Mouse (Mus musculus) left cerebral cortex, adult 11 months (tissue): ENCODE data around the gene Spred2.

Experiments
- DNase-seq: peaks from one replicate; pipeline ENCODE4 v3.0.0; 2022; ENCODE audit warnings: low spot score

Gene Spred2

DNA sequence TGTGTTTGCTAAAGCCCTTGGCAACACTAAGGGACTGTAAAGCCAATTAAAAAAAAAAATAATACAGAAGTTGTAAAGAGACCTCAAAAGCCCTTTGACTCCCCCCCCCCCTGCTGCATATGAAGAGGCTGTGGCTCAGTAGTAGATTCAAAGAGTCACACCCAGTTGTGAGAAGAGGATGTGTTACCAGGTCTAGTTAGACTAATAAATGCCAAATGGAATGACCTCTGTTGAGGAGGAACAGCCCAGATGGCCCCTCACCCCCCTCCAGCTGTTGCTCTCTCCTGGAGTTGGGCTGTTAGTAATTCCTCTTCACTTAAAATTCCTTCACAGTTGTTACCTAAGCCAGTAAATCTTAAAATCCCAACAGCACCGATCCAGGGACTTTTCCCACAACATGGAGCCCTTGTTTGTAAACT is 62.3 kb downstream of the Spred2 start:
- DNase-seq: no peak

DNA sequence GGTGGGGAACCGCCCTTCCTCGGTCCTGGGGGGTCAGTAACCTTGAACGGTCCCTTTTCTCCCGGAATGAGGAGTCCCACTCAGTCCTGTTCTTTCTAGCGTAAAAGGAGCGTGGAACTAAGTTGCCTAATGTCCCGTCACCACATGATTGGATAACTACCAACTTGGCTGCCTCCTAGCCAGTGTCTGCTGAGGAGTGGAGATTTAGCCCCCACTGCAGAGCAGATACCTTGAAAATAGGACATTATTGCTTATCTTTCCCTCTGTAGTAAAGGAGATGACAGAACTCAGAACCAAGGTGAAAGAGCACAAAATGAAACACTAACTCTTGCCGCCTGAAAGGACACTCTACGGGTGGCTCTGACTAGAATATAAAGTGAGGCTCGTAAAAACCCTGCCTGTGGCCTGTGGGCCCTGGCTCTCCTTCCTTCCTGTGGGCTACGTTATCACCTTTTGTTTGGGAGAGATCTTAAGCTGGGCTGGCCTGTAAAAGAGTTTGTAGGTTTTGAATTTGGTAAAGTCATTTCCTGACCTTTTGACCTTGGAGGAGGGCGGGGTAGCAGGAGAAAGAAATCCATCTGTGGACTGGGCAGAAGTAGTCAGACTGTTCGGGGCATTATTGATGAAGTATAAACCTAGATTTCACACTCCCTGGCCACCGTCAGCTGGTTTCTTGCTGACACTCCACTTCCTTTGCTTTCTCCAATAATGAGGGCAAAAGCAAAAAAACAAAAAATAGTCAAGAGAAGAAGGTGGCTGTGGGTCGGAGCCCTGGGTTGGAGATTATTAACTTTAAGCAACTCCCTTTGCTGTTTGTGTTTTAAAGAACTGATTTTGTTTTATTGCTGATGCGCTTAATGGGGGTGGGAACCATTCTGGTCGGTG is 62.9 kb downstream of the Spred2 start:
- no peak for DNase-seq

DNA sequence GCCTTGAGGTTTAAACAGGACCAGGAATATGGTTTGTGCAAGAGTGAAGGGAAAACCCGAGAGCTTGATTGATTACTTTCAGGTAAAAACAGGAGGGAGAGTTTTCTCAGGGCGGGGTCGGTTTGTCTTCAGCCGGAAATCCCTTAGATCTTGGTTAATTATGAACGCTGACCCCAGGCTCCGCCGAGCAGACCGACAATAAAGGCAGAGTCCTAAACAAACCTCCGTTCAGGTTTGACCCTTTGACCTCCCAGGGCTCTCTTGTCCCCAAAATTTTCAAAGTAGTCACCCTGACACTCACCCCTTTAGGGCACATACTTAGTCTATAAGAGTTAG is 63.5 kb downstream of the Spred2 start:
- no peak for DNase-seq

DNA sequence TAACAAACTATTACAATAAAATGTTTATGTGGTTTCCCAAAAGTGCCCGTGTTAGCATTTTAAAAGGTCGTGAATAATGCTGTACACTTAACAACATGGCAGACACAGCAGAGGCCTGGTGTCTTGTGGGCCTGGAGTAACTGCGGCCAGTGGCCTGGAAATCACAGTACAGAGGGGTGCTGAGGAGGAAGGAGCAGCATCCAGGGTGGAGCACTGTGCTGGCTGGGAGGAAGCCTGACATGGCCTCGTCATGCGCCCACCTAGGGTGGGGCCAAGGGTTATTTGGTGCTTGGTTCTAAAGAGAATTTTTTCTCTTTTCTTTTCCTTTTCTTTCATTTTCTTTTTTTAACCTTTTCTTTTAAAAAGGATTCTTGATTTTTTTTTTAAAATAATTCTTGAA is 64.0 kb downstream of the Spred2 start:
- DNase-seq: no peak

DNA sequence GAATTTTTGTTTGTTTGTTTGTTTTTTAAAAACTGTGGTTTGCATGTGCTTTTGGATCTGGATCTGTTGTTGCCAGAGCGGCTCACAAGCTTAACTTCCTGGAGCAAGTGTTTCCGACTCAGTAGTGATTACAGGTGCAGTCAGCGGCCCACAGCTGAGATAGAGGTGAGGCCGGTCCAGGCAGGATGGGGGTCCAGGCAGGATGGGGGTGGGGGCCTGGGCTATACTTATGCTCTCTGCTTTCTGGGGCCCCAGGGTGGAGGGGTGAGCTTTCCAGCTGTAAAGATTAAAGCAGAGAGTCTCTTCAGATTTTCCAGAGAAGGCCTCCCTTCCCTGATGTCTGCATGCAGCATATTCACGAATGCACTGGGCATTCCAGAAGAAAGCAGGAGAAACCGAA is 64.5 kb downstream of the Spred2 start:
- no peak for DNase-seq

DNA sequence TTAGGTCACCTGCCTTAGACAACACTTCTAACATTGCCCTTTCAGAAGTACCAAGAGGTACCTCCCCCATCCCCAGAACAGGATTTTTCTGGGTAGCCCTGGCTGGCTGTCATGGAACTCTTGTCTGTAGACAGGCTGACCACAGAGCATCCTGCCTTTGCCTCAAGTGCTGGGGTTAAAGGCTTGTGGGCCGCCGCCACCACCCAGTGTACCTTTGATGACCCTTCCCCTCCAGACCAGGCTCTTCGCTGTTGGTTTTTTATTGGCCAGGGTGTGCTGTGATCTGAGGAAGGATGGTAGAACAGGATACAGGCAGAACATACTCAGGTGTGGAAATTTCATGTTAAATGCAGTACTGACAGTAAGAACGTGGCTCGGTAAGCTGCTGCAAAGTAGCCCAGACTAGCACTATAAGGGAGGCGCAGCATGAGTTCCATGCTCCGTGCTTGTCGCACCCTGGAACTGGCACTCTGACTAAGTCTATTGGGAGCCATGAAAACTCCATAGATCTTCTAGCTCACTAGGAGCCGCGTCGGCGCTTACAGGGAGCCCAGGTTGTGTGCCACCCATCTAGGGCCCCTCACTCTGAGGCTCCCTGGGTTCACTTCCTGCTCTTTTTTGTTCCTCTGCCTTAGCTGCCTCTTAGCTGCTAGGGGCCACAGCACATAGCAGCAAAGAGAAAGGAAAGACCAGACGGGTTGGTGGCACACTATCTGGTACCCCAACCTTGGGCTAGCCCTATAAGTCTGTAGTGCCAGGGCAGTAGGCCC is 65.2 kb downstream of the Spred2 start:
- DNase-seq: no peak

DNA sequence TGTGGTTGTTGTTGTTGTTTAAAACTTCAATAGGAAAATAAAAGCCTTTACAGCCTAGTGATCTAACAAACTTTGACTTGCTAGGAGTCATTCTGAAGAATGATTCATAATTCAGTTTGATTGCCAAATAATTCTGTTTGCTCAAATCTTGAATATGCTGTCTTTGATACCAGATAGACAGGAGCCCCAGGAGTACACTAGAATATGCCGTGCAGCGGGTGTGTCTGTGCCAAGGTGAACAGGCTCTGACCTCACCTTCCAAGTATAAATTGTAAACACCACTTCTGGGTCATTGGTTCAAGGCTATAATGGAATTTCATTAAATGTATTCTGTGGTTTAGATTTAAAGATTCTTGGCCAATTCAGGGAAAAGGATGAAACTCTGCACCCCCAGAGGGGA is 66.6 kb downstream of the Spred2 start:
- DNase-seq: no peak

DNA sequence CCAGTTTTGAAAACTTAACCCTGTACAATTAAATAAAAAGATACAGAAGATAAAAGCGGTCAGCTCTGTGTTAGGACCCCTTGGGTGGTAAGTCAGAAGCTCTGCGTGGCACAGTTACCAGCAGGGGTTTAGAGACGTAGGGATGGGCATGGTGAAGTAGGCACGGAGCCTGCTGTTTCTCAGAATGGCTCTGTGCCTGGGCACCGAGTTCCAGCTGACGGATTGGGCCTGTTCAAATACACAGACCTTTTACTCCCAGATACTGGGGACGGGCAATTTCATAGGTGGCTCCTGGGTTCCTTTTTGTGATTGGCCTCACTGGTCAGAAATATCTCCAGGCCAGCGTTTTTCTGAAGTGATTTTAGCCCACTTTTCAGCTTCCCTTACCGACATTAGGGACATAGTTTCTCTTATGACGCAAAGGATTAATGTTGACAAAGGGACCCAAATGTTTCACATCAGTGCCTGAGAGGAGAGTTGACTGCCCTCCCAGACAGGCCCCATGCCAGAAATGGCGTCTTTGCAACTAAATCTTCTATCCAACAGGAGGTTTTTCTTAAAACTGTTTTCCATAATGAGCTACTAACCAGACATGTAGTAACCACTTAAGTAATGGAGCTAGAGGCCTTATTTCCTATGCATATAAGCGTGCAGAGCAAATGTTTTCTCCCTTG is 67.3 kb downstream of the Spred2 start:
- DNase-seq: no peak

DNA sequence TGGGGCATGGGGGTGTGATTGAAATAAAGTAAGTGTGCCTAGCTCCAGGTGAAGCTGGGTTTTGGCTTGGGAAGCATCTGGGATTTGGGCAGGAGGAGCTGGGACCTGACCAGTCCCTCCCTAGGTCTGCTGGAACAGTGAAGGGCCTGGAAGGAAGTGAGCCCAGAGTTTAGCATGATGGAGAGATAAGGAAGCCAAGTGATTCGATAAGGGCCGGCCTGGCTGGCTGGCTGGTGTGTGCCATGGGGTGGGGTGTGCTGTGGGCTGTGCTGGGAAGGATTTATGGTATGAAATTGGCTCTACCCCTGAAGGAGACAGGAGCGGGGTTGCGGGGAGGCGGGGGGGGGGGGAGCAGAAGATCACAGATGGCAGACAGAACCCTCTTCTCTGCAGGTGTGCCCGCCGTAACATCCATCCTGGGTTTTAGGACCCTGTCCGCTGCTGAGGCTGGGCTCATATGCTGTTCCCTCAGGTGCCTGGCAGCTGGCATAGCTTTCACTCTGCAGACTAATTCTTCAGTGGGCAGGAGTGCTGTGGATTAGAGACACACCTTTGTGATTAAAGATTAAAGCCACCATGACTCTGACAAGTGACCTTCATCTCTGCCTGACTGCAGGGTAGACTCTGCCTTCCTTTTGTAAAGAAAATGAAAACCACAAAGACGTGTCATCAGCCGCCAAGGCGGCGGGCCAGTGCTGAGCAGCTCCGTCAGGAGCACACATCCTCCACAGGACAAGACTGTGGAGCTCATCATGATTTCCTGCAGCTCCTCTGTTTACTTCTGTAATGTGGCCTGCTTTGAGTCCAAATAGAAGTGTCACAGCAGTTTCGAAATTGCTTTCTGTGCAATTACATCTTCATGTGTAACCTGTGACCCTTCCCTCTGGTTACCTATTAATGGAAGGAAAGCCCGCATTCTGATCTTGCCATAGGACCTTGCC is 68.4 kb downstream of the Spred2 start:
- DNase-seq: no peak

DNA sequence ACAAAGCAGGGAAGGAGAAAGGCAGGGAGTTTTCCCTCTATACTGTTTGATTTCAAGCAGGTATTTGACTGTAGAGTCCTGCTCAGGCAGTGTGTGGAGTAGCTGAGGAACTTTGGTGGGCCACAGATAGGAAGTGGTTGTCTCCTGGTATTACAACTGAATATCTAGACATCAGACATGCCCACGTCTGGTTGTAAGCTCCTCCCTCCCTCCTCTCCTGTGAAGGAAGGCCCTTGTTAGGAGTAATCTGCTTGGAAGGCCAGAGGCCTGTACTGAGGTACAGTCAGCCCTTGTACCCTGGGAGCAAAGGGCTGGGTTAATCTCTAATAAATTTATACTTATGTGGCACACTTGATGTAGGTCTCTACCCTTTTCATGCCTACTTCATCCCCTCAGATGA is 69.6 kb downstream of the Spred2 start:
- no peak for DNase-seq

DNA sequence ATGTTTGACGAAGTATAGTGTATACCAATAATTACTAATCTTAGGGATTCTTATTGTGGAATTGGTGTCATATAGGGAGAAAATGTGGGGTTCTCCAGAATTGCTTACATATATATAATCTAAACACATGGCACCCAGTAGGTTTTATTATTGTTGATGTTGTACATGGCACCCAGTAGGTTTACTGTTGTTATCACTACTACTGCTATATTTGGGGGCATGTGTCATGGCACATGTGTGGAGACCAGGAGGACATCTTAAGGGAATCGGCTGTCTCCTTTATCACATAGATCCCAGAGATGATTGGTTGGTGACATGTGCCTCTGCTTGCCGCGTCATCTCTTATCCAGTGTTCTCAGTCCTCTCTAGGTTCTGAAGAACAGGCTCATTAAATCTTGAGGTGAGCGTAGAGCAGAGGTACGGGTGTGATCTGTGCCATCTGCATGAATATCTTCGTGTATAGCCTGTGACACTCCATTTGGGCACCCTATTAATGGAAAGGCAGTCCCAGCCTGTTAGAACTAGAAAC is 70.2 kb downstream of the Spred2 start:
- DNase-seq: no peak

DNA sequence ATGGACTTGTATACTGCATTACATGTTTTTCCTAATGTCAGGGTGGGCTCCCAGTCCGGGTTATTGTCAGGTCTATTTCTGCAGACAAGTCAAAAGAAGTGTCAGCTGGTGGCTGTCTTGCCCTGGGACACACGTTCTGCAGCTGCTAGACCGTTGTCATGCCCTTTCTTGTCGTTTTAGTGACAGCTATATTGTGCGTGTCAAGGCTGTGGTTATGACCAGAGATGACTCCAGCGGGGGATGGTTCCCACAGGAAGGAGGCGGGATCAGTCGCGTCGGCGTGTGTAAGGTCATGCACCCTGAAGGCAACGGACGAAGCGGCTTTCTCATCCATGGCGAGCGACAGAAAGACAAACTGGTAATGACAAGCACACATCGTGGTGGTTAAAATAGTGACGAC is 73.8 kb downstream of the Spred2 start:
- no peak for DNase-seq

DNA sequence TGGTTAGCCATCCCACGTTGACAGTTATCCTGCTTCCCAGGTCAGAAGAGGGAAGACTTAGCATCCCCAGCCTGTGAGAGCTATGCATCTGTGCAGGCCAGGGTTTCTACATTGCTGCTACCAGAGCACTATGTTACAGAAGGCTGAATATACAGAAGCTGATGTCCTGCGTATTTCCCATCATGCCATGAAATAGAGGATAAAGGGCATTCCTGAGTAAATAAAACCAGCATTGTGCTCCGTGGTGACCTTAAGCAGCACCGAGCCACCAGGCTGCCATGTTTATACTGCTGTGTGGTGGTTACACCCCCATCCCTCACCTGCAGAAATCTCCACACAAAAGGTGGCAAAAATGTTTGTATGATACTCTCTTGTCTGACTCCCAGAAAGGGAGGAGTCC is 78.7 kb downstream of the Spred2 start:
- DNase-seq: no peak

DNA sequence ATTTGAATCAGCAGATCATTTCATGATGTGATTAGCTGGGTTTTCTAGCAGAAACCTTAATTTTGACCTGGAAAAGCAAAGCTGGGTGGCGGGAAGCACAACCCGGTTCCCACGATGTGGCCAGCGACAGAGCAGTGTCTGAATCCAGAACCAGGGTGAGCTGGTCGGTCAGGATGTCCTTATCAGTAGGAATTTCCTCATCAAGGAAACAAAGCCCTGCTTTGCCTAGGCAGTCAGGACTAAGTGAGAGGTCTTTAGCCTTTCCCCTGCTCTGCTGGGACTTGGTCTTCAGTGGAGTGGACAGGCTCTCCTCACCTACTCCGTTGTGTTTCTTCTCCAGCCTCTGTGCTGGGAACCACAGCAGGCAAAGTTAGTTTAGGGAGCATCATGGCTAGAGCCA is 83.5 kb downstream of the Spred2 start:
- DNase-seq: no peak

DNA sequence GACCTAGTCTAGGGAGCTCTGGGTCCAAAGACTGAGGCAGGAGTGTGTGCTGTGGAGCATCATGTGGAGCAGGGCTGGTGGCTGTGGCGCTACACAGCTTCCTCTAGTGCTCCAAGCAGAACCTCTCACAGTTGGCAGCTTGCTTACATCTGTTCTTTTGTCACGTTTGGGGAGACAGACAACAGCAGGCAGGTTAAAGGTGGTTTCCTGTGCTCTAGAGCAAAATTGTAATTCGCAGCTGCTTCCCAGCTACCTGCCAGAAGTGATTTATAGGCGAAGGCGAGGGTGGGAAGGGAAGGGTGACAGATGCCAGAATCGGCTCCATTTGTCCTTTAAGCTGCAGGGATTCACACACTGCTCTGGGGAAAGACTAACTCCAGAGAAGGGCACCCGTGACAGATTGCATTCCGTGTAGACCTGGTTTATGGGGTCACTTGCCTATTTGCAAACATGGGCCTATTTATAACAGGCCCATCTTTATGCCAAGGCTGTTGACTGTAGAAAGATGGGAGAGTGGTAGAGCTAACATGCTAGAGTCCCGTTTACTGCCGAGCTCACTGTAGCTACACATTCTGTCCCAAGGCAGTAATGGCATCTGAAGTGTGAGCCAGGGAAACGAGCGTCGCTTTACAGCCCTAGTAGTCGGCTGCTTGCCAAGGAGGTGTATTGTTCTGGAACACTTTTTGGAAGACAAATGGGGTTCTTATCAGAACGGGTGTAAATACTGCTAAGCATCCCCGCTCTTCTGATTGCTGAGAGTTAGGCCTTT is 87.2 kb downstream of the Spred2 start:
- no peak for DNase-seq

DNA sequence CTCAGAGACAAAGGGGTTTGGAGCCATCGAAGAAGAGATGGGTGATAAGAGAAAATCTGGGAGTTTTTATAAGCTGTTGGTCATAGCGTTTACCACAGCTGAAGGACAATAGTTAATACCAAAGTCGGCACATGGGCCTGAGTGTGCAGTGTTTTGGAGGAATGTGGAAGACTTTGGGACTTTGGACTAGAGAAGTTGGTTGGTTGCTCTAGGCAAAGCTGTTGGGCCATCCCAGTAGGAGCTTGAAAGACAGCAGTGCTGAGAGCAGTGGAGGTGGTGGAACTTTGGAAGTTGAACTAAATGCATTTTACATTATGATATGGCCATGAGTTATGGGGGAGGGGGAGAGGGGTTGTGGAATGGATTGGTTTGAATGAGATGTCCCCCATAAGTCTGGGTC is 89.2 kb downstream of the Spred2 start:
- no peak for DNase-seq

DNA sequence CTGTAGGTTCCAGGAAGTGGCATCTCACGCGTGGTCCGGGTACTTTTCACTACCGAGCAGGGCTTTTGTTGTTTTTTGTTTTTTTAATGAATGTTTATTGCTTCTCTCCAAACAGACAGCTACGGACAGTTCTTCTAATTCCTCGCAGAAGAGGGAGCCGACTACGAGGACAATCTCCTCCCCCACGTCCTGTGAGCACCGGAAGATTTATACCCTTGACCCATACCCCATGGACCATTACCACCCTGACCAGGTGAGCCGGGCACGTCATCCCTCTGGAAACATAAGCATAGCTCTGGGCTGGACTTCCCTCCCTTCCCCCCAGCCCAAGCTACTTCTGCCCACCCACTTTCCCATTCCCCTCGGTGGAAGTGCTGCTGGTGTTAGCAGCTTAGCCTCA is 93.8 kb downstream of the Spred2 start:
- DNase-seq: no peak

DNA sequence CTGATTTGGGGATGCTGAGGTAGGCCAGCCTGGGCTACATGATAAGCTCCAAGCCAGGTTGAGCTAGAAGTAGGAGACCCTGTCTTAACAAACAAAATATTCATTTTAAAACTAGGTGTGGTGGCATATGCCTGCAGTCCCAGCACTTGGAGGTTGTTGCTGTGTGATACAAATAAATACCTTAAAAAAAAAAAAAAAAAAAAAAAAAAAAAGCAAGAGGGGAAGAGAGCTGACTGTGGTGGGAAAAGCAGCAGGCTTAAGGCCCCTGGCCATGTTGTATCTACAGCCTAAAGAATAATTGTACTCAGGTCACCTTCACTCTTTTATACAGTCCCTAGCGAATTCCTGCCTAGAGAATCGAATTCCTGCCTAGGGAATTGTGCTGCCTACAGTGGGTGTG is 94.7 kb downstream of the Spred2 start:
- no peak for DNase-seq

DNA sequence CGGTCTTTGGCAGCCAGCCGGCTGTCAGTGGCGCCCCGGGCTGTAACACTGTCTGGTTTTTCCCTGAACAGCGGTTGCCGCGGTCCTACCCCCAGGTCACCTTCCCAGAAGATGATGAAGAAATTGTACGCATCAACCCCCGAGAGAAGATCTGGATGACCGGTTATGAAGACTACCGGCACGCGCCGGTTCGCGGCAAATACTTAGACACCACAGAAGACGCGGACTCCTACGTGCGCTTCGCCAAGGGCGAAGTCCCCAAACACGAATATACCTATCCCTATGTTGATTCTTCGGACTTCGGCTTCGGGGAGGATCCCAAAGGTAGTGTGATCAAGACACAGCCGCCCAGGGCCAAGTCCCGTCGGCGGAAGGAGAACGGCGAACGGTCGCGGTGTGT is 96.5 kb downstream of the Spred2 start:
- no peak for DNase-seq

DNA sequence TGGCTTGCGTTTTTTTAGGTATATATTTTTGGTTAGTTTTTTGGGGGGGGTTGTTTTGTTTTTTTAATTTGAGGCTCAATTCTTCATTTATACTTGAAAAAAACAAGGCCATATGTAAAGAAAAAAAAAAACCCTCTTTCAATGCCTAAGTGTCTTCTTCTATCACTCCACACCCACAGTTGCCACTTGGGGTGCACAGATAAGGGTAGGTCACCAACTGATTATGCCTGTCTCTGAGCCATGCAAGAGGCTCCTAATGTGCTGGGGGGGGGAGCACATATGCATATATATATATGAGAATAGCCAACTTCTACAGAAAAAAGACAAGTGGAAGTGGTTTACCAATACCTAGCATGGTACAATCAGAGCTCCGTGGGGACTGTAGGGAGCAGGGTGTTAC is 98.3 kb downstream of the Spred2 start:
- no peak for DNase-seq

DNA sequence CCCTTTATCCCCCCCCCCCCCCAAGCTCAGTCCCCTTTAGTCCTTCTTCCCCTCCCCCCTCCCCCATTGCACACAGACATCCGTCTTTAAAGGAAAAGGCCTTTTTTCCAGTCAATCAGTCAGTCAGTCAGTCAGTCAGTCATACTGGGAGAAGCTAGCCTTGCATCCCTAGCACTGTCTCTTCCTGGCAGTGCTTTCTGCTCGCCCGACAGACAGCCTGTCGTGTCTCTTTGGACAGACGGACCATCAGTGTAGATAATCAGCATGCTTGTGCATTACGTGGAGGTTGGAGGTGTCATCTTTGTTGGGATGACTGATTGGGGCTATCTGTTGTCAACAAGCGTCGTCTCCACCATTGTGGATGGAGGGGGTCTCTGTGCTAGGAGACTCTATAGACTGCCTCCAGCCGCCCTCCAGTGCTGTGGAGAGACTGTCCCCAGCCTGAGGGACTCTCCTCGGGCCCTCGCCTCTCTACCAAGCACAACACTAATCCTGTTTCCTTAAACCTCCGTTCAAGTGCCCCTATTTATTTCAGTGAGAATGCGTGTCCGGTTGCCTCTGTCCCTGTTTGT is 98.8 kb downstream of the Spred2 start:
- no peak for DNase-seq
